Mouse (Mus musculus): ENCODE results near the gene Emilin1. TPM values are rescaled to one million over a fixed set of nuclear protein-coding genes. Genes with fewer than 3 reads are reported as not detected.
A peak's percentile ranks its signal among the peaks of the same experiment; 100 is the strongest.

Emilin1 gene
- polyA plus RNA-seq, 1 experiment from 2014 or later: 59.7 TPM

DNA sequence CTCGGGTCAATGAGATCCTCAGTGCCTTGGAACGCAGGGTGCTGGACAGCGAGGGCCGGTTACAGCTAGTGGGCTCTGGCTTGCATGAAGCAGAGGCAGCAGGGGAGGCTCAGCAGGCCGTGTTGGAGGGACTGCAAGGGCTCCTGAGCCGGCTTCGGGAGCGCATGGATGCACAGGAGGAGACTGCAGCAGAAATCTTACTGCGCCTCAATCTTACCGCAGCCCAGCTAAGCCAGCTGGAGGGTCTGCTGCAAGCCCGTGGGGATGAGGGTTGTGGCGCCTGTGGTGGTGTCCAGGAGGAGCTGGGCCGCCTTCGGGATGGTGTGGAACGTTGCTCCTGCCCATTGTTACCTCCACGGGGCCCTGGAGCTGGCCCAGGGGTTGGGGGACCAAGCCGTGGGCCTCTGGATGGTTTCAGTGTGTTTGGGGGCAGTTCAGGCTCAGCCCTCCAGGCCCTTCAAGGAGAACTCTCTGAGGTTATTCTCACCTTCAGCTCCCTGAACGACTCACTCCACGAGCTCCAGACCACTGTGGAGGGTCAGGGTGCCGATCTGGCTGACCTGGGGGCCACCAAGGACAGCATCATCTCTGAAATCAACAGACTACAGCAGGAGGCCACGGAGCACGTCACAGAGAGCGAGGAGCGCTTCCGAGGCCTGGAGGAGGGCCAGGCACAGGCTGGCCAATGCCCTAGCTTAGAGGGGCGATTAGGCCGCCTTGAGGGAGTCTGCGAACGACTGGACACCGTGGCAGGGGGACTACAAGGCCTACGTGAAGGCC is 4.9 kb downstream of the Emilin1 start:
- peaks cover 17% of the 10 kb centered on the region for H3K4me1 ChIP-seq (ENCODE audit: control insufficient read depth, insufficient read depth, low read length)
- H3K36me3 ChIP-seq (ENCODE audit: control insufficient read depth, insufficient read depth, low read length): peaks cover 4% of the 10 kb centered on the region; the same call in 1 of the 2 replicates
- no peak overlapping the region for H3K9ac ChIP-seq (ENCODE audit: low read length)
- no peak for DNase-seq (ENCODE audit: low spot score)
- no peak for ATAC-seq (ENCODE audit: insufficient read depth, low FRiP score, low TSS enrichment)
- H3K4me2 ChIP-seq (ENCODE audit: low read depth): no peak overlapping the region
- WGBS: 87% methylated on average over 31 of the region's 31 CpGs
- no peaks in the 10 kb centered on the region for H3K9me3 ChIP-seq (ENCODE audit: control insufficient read depth, low read length)
- H3K27me3 ChIP-seq (ENCODE audit: control insufficient read depth, insufficient read depth, low read length): no peaks in the 10 kb centered on the region
- no peak overlapping the region for H3K27ac ChIP-seq (ENCODE audit: low read depth, low read length)
- H3K4me3 ChIP-seq (ENCODE audit: low read depth, low read length): no peak overlapping the region

GRCm38 (mm10) chr5:30918691-30919090 is 5.5 kb downstream of the Emilin1 start:
- ATAC-seq (ENCODE audit: insufficient read depth, low FRiP score, low TSS enrichment) (no peak), DNase-seq (ENCODE audit: low spot score) (no peak)
- no peaks in the 10 kb centered on the region for H3K27me3 ChIP-seq (ENCODE audit: control insufficient read depth, insufficient read depth, low read length)
- H3K4me3 ChIP-seq (ENCODE audit: low read depth, low read length): no peak overlapping the region
- H3K9ac ChIP-seq (ENCODE audit: low read length): no peak overlapping the region
- peaks cover 4% of the 10 kb centered on the region; the same call in 1 of the 2 replicates for H3K36me3 ChIP-seq (ENCODE audit: control insufficient read depth, insufficient read depth, low read length)
- WGBS: 81% methylated on average over 8 of the region's 8 CpGs
- no peaks in the 10 kb centered on the region for H3K9me3 ChIP-seq (ENCODE audit: control insufficient read depth, low read length)
- H3K4me1 ChIP-seq (ENCODE audit: control insufficient read depth, insufficient read depth, low read length): peaks cover 17% of the 10 kb centered on the region
- no peak overlapping the region for H3K27ac ChIP-seq (ENCODE audit: low read depth, low read length)
- no peak overlapping the region for H3K4me2 ChIP-seq (ENCODE audit: low read depth)

GRCm38 (mm10) chr5:30919831-30920614 is 6.8 kb downstream of the Emilin1 start:
- Histone ChIP-seq H3K9me3 (ENCODE audit: control insufficient read depth, low read length) (no peaks in the 10 kb centered on the region), H3K27me3 (ENCODE audit: control insufficient read depth, insufficient read depth, low read length) (no peaks in the 10 kb centered on the region), H3K9ac (ENCODE audit: low read length) (no peak overlapping the region), H3K4me3 (ENCODE audit: low read depth, low read length) (no peak overlapping the region), H3K4me2 (ENCODE audit: low read depth) (no peak overlapping the region), H3K4me1 (ENCODE audit: control insufficient read depth, insufficient read depth, low read length) (peaks cover 10% of the 10 kb centered on the region), H3K36me3 (ENCODE audit: control insufficient read depth, insufficient read depth, low read length) (peaks cover 4% of the 10 kb centered on the region; the same call in 1 of the 2 replicates), H3K27ac (ENCODE audit: low read depth, low read length) (no peak overlapping the region)
- ATAC-seq (ENCODE audit: insufficient read depth, low FRiP score, low TSS enrichment) (no peak), DNase-seq (ENCODE audit: low spot score) (no peak)
- WGBS: 65% methylated on average over 11 of the region's 11 CpGs

- Histone ChIP-seq H3K9ac (ENCODE audit: low read length) (no peak overlapping the region), H3K4me3 (ENCODE audit: low read depth, low read length) (no peak overlapping the region), H3K4me1 (ENCODE audit: control insufficient read depth, insufficient read depth, low read length) (peaks cover 8% of the 10 kb centered on the region), H3K9me3 (ENCODE audit: control insufficient read depth, low read length) (no peaks in the 10 kb centered on the region), H3K36me3 (ENCODE audit: control insufficient read depth, insufficient read depth, low read length) (peaks cover 4% of the 10 kb centered on the region; the same call in 1 of the 2 replicates), H3K27me3 (ENCODE audit: control insufficient read depth, insufficient read depth, low read length) (no peaks in the 10 kb centered on the region), H3K4me2 (ENCODE audit: low read depth) (0 out of 2 replicates have a peak overlapping the region, but pooled peaks have one; percentile 82), H3K27ac (ENCODE audit: low read depth, low read length) (no peak overlapping the region)
- 57% methylated on average over 19 of the region's 19 CpGs for WGBS
- DNase-seq (ENCODE audit: low spot score) (no peak), ATAC-seq (ENCODE audit: insufficient read depth, low FRiP score, low TSS enrichment) (no peak)
Measured at GRCm38 (mm10) chr5:30920621-30921020, 7.4 kb downstream of the Emilin1 start.

- ATAC-seq (ENCODE audit: insufficient read depth, low FRiP score, low TSS enrichment) (peak; percentile 80), DNase-seq (ENCODE audit: low spot score) (peak; percentile 92)
- WGBS: under 1% methylated on average over 40 of the region's 40 CpGs
- peak within 1 kb of the TSS; percentile 57 for H3K9ac ChIP-seq (ENCODE audit: low read length)
- H3K4me1 ChIP-seq (ENCODE audit: control insufficient read depth, insufficient read depth, low read length): peaks cover 8% of the 10 kb centered on the region
- no peaks in the 10 kb centered on the region for H3K27me3 ChIP-seq (ENCODE audit: control insufficient read depth, insufficient read depth, low read length)
- no peaks in the 10 kb centered on the region for H3K9me3 ChIP-seq (ENCODE audit: control insufficient read depth, low read length)
- H3K36me3 ChIP-seq (ENCODE audit: control insufficient read depth, insufficient read depth, low read length): peaks cover 4% of the 10 kb centered on the region; the same call in 1 of the 2 replicates
- peak within 1 kb of the TSS; percentile 40 for H3K4me3 ChIP-seq (ENCODE audit: low read depth, low read length)
- H3K4me2 ChIP-seq (ENCODE audit: low read depth): peak within 1 kb of the TSS; percentile 82
- H3K27ac ChIP-seq (ENCODE audit: low read depth, low read length): peak within 1 kb of the TSS; percentile 9; the same call in 1 of the 2 replicates
Measured at GRCm38 (mm10) chr5:30921256-30922033, 8.2 kb downstream of the Emilin1 start, which contains the start of gene Khk. Khk (plus strand) TSS chr5:30921431.

DNA sequence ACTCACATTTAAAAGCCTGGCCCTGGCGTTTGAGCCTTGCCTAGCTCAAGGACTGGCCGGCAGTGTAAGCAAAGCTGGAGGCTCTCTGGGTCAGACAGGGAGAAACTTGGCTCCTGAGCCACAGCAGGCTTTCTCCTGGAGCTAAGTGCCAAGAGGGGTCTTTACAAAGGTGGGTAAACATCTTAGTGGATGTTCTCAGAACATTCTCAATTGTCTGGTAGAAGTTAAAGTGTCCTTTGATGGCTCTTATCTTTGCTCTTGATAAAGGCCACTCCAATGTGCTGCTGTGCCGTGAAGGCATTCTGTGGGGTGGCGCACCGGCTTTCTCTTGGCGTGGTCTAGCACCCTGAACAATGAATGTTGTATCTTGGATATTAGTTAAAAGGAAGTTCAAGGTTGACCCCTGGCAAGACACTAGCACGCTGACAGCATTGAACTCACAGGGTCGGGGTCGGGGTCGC is 9.4 kb downstream of the Emilin1 start:
- no peak overlapping the region for H3K4me3 ChIP-seq (ENCODE audit: low read depth, low read length)
- peaks cover 8% of the 10 kb centered on the region for H3K4me1 ChIP-seq (ENCODE audit: control insufficient read depth, insufficient read depth, low read length)
- ATAC-seq (ENCODE audit: insufficient read depth, low FRiP score, low TSS enrichment): no peak
- no peaks in the 10 kb centered on the region for H3K27me3 ChIP-seq (ENCODE audit: control insufficient read depth, insufficient read depth, low read length)
- H3K9ac ChIP-seq (ENCODE audit: low read length): no peak overlapping the region; the same call in 1 of the 2 replicates
- WGBS: 74% methylated on average over 10 of the region's 10 CpGs
- H3K9me3 ChIP-seq (ENCODE audit: control insufficient read depth, low read length): no peaks in the 10 kb centered on the region
- H3K4me2 ChIP-seq (ENCODE audit: low read depth): 0 out of 2 replicates have a peak overlapping the region, but pooled peaks have one; percentile 5
- H3K27ac ChIP-seq (ENCODE audit: low read depth, low read length): no peak overlapping the region
- DNase-seq (ENCODE audit: low spot score): no peak
- H3K36me3 ChIP-seq (ENCODE audit: control insufficient read depth, insufficient read depth, low read length): peaks cover 4% of the 10 kb centered on the region; the same call in 1 of the 2 replicates

DNA sequence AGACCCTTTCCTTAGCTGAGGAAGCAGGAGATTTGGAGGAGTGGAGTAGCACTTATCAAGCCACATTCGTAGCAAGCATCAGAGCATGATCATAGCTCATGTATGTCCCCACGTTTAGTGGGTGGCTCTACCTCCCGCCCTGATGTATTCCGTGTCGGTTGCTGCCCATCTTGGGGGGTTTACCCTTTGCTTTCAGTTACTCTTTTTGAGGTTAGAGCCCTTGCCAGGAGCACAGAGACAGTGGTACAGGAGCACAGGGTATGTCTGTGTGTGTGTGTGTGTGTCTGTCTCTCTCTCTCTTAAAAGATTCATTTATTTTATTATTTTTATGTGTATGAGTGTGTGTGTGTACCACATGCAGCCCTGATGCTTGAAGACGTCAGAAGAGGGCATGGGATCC is 9.9 kb downstream of the Emilin1 start:
- H3K9ac ChIP-seq (ENCODE audit: low read length): no peak overlapping the region
- no peaks in the 10 kb centered on the region for H3K27me3 ChIP-seq (ENCODE audit: control insufficient read depth, insufficient read depth, low read length)
- ATAC-seq (ENCODE audit: insufficient read depth, low FRiP score, low TSS enrichment) (no peak), DNase-seq (ENCODE audit: low spot score) (no peak)
- no peaks in the 10 kb centered on the region for H3K9me3 ChIP-seq (ENCODE audit: control insufficient read depth, low read length)
- no peak overlapping the region for H3K27ac ChIP-seq (ENCODE audit: low read depth, low read length)
- 90% methylated on average over 6 of the region's 6 CpGs for WGBS
- peaks cover 8% of the 10 kb centered on the region for H3K4me1 ChIP-seq (ENCODE audit: control insufficient read depth, insufficient read depth, low read length)
- no peak overlapping the region for H3K4me2 ChIP-seq (ENCODE audit: low read depth)
- peaks cover under 1% of the 10 kb centered on the region; the same call in 1 of the 2 replicates for H3K36me3 ChIP-seq (ENCODE audit: control insufficient read depth, insufficient read depth, low read length)
- H3K4me3 ChIP-seq (ENCODE audit: low read depth, low read length): no peak overlapping the region

GRCm38 (mm10) chr5:30924614-30925013 is 11.4 kb downstream of the Emilin1 start:
- Histone ChIP-seq H3K9me3 (ENCODE audit: control insufficient read depth, low read length) (no peaks in the 10 kb centered on the region), H3K27ac (ENCODE audit: low read depth, low read length) (no peak overlapping the region), H3K4me3 (ENCODE audit: low read depth, low read length) (no peak overlapping the region), H3K9ac (ENCODE audit: low read length) (no peak overlapping the region), H3K4me1 (ENCODE audit: control insufficient read depth, insufficient read depth, low read length) (peaks cover 8% of the 10 kb centered on the region), H3K27me3 (ENCODE audit: control insufficient read depth, insufficient read depth, low read length) (no peaks in the 10 kb centered on the region), H3K4me2 (ENCODE audit: low read depth) (no peak overlapping the region), H3K36me3 (ENCODE audit: control insufficient read depth, insufficient read depth, low read length) (no peaks in the 10 kb centered on the region)
- WGBS: 81% methylated on average over 8 of the region's 8 CpGs
- ATAC-seq (ENCODE audit: insufficient read depth, low FRiP score, low TSS enrichment): no peak
- no peak for DNase-seq (ENCODE audit: low spot score)
